Mouse (Mus musculus) forebrain, embryonic 16.5 days (tissue): ENCODE measurements around the gene Sort1. TPM values are rescaled to one million over a fixed set of nuclear protein-coding genes. Genes with fewer than 3 reads are reported as not detected.
A peak's percentile ranks its signal among the peaks of the same experiment; 100 is the strongest.

Source experiments
- ATAC-seq: fragments of 200-750 bp; cut with Nextera tagmentation; 2 replicates; pipeline ENCODE4 v1.8.0; 2017; ENCODE audit warnings: mild to moderate bottlenecking, moderate library complexity
- H3K27ac ChIP-seq: fragments of 300-500 bp; sonication (generic); 2 replicates; pipeline ENCODE4 v1.5.1; 2014; ENCODE audit warnings: low read length, control low read depth
- H3K27me3 ChIP-seq: fragments of 300-500 bp; sonication (generic); replicated peaks from 2 replicates; pipeline ENCODE4 v1.6.1; 2014; ENCODE audit warnings: low read length; ENCODE audit not compliant: control insufficient read depth, insufficient read depth
- H3K36me3 ChIP-seq: fragments of 300-500 bp; sonication (generic); 2 replicates; pipeline ENCODE4 v1.6.1; 2014; ENCODE audit not compliant: control insufficient read depth, insufficient read depth
- H3K4me1 ChIP-seq: fragments of 300-500 bp; sonication (generic); replicated peaks from 2 replicates; pipeline ENCODE4 v1.6.1; 2014; ENCODE audit warnings: low read length; ENCODE audit not compliant: control insufficient read depth, insufficient read depth
- H3K4me2 ChIP-seq: fragments of 300-500 bp; sonication (generic); 2 replicates; pipeline ENCODE4 v1.6.1; 2014; ENCODE audit warnings: mild to moderate bottlenecking, low read length, control low read depth
- H3K4me3 ChIP-seq: fragments of 300-500 bp; sonication (generic); replicated peaks from 2 replicates; pipeline ENCODE4 v1.5.1; 2014; ENCODE audit warnings: mild to moderate bottlenecking, low read length, control low read depth
- H3K9ac ChIP-seq: fragments of 300-500 bp; sonication (generic); replicated peaks from 2 replicates; pipeline ENCODE4 v1.6.1; 2014; ENCODE audit warnings: low read depth, low read length, control low read depth
- H3K9me3 ChIP-seq: fragments of 300-500 bp; sonication (generic); 2 replicates; pipeline ENCODE4 v1.6.1; 2016; ENCODE audit warnings: low read length; ENCODE audit not compliant: control insufficient read depth
- WGBS: fragments of 180-500 bp; shearing (Covaris S2); extraction: QIAGEN DNeasy Blood & Tissue Kit; methylation state at CpG from one replicate; pipeline ENCODE4 v1.1.7; 2014; 5-methylcytosine and 5-hydroxymethylcytosine counted together
- polyA plus RNA-seq: library from polyadenylated mRNA; unstranded; fragments of >200 nt; fragmentation: Nextera tagmentation; extraction: Ambion mirVana; gene quantifications from 2 replicates; pipeline ENCODE4 v1.2.1, GENCODE M21; 2015

The Sort1 gene
- polyA plus RNA-seq, 1 experiment from 2014 or later: 19.5 TPM

DNA sequence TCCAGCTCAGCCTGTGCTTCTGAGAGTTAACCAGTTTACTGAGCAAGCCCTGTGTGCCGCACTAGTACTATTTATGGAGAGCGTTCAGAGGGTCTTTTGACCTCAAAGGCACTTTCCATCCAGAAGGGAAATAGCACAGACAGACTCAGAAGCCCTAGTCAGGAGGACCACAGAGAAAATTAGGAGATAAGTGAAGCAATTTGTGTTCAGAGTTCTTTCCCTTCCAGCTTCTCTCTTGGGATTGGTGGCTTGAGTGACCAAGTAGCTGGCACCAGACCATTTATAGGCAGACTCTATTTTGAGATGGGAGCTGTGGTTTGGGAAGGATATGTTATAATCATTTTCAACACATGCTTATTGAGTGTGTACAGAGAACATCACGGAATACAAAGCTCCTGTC lies 22.5 kb downstream of the Sort1 start:
- H3K27ac ChIP-seq: no peak overlapping the region
- H3K4me1 ChIP-seq: peaks cover 23% of the 10 kb centered on the region
- peaks cover 3% of the 10 kb centered on the region for H3K36me3 ChIP-seq
- H3K9ac ChIP-seq: no peak overlapping the region
- 80% methylated on average over 3 of the region's 3 CpGs for WGBS
- no peak overlapping the region for H3K4me2 ChIP-seq
- no peaks in the 10 kb centered on the region for H3K9me3 ChIP-seq
- ATAC-seq: no peak
- H3K4me3 ChIP-seq: no peak overlapping the region
- H3K27me3 ChIP-seq: no peaks in the 10 kb centered on the region

DNA sequence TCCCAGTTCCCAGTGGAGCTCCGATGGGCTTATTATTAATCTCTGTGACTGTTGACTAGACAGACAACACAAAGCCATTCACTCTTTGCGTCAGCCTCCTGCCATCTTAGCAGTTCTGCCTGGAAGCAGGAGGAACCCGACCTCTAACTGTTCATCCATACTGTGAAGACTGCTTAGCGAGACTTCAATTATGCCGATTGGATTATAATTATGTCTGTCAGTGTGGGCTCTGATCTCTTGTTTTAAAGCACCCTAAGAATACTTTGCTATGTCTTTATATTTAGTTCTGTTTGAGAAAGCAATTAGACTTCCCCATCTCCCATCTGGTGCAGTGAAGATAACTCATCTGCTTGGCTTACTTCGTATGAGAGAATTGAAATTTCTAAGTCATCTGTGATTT lies 23.6 kb downstream of the Sort1 start:
- peak overlapping the region; percentile 53 for H3K27ac ChIP-seq
- H3K9ac ChIP-seq: no peak overlapping the region
- no peak overlapping the region for H3K4me3 ChIP-seq
- peak; percentile 50; the same call in 1 of the 2 replicates for ATAC-seq
- no peaks in the 10 kb centered on the region for H3K9me3 ChIP-seq
- no peak overlapping the region for H3K4me2 ChIP-seq
- no peaks in the 10 kb centered on the region for H3K27me3 ChIP-seq
- peaks cover 3% of the 10 kb centered on the region for H3K36me3 ChIP-seq
- WGBS: 43% methylated on average over 6 of the region's 6 CpGs
- H3K4me1 ChIP-seq: peaks cover 23% of the 10 kb centered on the region

DNA sequence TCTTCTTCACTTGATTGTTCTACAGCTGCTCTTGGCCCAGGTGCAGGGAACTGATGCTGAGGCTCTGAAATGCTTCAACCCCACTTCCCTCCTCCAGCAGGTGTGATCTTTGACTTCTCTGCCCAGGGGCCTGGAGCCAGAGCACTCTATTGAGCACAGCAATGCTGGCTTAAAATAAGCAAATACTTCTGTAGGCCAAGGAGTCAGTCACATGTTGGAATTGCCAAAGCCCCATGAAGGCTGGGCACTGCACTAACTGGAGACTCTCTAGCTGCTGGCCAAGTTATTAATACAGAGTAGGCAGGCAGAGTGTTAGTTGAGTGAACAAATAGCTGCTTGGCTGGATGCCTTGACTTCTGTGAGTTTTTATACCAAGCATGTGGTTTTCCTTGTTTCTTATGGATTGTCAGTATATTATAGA lies 27.0 kb downstream of the Sort1 start:
- H3K4me3 ChIP-seq: no peak overlapping the region
- H3K4me1 ChIP-seq: peaks cover 18% of the 10 kb centered on the region
- H3K27ac ChIP-seq: no peak overlapping the region
- no peak overlapping the region for H3K9ac ChIP-seq
- H3K4me2 ChIP-seq: no peak overlapping the region
- ATAC-seq: no peak
- H3K27me3 ChIP-seq: no peaks in the 10 kb centered on the region
- H3K36me3 ChIP-seq: peaks cover 3% of the 10 kb centered on the region; the same call in 1 of the 2 replicates
- H3K9me3 ChIP-seq: no peaks in the 10 kb centered on the region

DNA sequence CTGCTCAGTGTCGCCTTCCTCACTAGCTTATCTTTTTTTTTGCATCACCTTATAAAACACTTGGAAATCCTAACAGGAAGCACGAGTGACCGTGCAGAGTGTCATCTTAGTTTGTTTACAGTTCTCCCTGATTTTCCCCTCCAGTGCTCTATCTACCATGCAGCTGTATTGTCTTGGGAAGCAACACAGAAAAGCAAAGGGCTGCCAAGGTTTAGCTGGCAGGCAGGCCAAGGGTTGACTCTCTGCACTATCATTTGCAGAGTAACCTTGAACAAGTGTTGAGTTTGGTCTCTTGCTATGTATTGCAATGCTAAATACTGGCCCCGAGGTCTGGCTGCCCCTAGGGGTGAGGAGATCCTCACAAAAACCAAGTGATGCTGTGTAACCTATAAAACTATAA lies 27.8 kb downstream of the Sort1 start:
- no peaks in the 10 kb centered on the region for H3K27me3 ChIP-seq
- no peak overlapping the region for H3K27ac ChIP-seq
- H3K4me2 ChIP-seq: no peak overlapping the region
- no peak overlapping the region for H3K9ac ChIP-seq
- H3K36me3 ChIP-seq: peaks cover 3% of the 10 kb centered on the region; the same call in 1 of the 2 replicates
- no peak overlapping the region for H3K4me3 ChIP-seq
- WGBS: 86% methylated on average over 4 of the region's 4 CpGs
- no peaks in the 10 kb centered on the region for H3K9me3 ChIP-seq
- H3K4me1 ChIP-seq: peaks cover 14% of the 10 kb centered on the region
- ATAC-seq: no peak

DNA sequence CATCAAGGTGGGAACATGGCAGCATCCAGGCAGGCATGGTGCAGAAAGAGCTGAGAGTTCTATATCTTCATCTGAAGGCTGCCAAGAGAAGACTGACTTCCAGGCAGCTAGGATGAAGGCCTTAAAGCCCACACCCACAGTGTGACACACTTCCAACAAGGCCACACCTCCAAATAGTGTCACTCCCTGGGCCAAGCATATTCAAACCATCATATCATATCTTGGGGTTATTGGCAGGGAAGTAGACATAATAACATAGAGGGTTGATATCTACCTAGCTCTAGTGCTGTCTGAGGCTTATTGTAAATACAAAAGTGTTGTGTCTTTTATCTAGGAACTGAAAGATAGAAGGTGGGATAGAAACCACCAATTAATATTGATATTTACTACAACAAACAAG lies 28.5 kb downstream of the Sort1 start:
- no peak overlapping the region for H3K9ac ChIP-seq
- ATAC-seq: no peak
- H3K27ac ChIP-seq: no peak overlapping the region
- no peaks in the 10 kb centered on the region for H3K9me3 ChIP-seq
- peaks cover 3% of the 10 kb centered on the region; the same call in 1 of the 2 replicates for H3K36me3 ChIP-seq
- H3K4me2 ChIP-seq: no peak overlapping the region
- H3K4me1 ChIP-seq: peaks cover 9% of the 10 kb centered on the region
- no peaks in the 10 kb centered on the region for H3K27me3 ChIP-seq
- H3K4me3 ChIP-seq: no peak overlapping the region

DNA sequence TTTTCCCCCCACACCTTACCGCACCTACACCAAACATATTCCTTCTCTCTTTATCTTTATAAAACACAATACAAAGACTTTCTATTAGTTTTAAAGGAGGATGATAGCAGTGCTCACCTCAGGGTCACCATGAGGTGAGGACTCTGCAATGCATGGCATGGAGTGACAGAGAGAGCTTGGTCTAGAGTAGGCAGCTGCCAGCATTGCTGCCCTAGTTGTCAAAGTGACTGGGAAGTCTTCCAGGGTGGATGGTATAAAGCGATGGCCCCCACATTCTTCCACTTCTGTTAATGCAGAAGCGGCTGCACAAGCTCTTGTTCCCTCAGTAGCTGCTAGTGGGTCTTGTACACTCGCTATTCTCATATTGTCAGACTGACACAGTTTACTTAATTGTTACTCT lies 29.3 kb downstream of the Sort1 start:
- Histone ChIP-seq H3K27me3 (no peaks in the 10 kb centered on the region), H3K36me3 (peaks cover 3% of the 10 kb centered on the region; the same call in 1 of the 2 replicates), H3K27ac (no peak overlapping the region), H3K9ac (no peak overlapping the region), H3K4me1 (peaks cover 4% of the 10 kb centered on the region), H3K9me3 (no peaks in the 10 kb centered on the region), H3K4me2 (no peak overlapping the region), H3K4me3 (no peak overlapping the region)
- WGBS: 82% methylated on average over 4 of the region's 4 CpGs
- no peak for ATAC-seq

DNA sequence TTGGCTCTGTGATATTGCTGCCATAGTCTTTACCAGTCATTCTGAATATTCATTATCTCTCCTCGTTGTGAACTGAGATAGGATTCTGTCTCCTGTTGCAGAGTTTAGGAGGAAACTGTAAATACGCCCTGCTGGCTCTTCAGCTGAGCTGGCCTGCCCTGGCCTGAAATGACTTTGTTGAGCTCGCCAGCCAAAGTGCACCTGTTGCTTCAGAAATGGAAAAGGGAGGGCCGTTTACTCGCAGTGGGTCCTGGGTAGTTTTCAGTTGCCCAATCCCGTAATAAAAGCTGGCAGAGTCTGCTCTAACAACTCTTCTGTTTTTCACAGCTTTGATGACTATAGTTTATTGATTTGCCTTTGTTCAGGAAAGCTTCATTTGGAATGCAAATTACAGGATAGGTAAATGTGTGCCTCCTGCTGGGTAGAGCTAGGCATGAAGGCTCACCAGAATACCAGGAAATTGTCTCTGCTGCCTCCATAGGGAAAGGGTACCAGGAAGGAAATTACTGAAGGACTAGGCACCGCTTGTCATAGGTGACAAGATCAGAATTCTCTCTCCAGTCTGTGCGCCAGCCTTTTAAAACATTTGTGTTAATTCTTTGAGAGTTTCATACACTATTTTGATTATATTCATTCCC lies 30.3 kb downstream of the Sort1 start:
- H3K36me3 ChIP-seq: no peaks in the 10 kb centered on the region
- peaks cover 4% of the 10 kb centered on the region for H3K4me1 ChIP-seq
- H3K9ac ChIP-seq: no peak overlapping the region
- H3K27me3 ChIP-seq: no peaks in the 10 kb centered on the region
- no peak overlapping the region for H3K27ac ChIP-seq
- no peak overlapping the region for H3K4me3 ChIP-seq
- ATAC-seq: no peak
- WGBS: 64% methylated on average over 8 of the region's 8 CpGs
- no peak overlapping the region for H3K4me2 ChIP-seq
- no peaks in the 10 kb centered on the region for H3K9me3 ChIP-seq

DNA sequence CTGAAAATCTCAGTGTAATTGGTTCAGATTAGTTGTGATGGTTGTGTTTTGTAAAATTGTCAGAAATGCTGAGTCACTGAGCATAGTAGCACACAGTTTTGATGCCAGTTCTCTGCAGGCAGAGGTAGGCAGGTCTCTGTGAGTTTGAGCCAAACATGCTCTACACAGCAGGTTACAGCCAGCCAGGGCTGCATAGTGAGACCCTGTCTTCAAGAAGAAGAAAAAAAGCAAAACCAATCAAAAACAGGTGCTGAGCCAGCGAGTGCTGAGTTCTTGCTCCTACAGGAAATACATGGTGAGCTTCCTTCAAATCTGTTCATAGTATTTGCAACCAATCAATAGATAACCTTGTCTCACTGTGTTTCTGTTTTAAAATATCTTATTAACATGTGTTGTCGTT lies 34.6 kb downstream of the Sort1 start:
- H3K9ac ChIP-seq: no peak overlapping the region
- no peaks in the 10 kb centered on the region for H3K27me3 ChIP-seq
- H3K4me3 ChIP-seq: no peak overlapping the region
- ATAC-seq: no peak
- WGBS: 65% methylated on average over 2 of the region's 2 CpGs
- H3K36me3 ChIP-seq: no peaks in the 10 kb centered on the region
- peaks cover 6% of the 10 kb centered on the region; the same call in 1 of the 2 replicates for H3K4me1 ChIP-seq
- no peak overlapping the region for H3K4me2 ChIP-seq
- H3K27ac ChIP-seq: no peak overlapping the region
- no peaks in the 10 kb centered on the region for H3K9me3 ChIP-seq

DNA sequence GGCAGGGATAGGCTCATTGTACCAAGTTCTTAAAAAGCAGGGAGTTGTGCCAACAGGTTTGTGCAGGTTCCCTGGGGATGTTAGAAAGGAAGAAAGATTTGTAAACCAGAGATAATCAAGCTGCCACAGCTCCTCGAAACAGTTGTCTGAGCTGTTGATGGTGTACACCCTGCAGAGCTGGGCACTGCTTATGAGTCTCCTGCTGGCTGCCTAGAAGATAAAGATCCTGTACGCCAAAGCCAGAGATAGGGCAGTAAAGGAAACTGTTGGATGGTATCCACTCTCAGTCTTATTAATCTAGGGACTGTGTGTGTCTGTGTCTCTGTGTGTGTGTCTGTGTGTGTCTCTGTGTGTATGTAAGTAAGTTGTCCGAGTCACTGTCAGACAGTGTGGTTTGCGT lies 37.8 kb downstream of the Sort1 start:
- no peak overlapping the region for H3K27ac ChIP-seq
- no peak for ATAC-seq
- peaks cover 7% of the 10 kb centered on the region for H3K36me3 ChIP-seq
- peaks cover 3% of the 10 kb centered on the region; the same call in 1 of the 2 replicates for H3K9me3 ChIP-seq
- peaks cover 9% of the 10 kb centered on the region for H3K4me1 ChIP-seq
- no peak overlapping the region for H3K4me3 ChIP-seq
- no peak overlapping the region for H3K4me2 ChIP-seq
- WGBS: 67% methylated on average over 4 of the region's 4 CpGs
- no peak overlapping the region for H3K9ac ChIP-seq
- H3K27me3 ChIP-seq: no peaks in the 10 kb centered on the region

DNA sequence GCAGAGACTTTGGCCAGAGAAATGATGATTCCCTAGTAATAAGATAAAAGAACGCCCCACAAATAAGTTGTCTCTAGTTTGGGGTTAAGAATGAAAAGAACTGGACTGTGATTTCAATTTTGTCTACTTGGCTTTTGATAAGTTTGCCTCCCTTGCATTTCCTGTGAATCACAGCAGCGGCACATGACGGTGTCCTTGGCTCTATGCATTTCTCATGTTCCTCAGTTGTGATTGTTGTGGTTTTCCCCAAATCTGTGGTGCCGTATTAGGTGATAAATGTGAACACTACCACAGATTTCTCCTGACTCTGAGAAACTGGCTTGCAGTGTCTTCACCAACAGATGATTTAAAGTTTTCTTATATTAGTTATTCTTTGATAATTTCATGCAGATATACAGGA lies 38.3 kb downstream of the Sort1 start:
- H3K36me3 ChIP-seq: peaks cover 7% of the 10 kb centered on the region
- 79% methylated on average over 4 of the region's 4 CpGs for WGBS
- H3K9me3 ChIP-seq: peaks cover 3% of the 10 kb centered on the region; the same call in 1 of the 2 replicates
- no peak overlapping the region for H3K27ac ChIP-seq
- no peak for ATAC-seq
- H3K4me3 ChIP-seq: no peak overlapping the region
- H3K9ac ChIP-seq: no peak overlapping the region
- H3K4me2 ChIP-seq: no peak overlapping the region
- H3K4me1 ChIP-seq: peaks cover 14% of the 10 kb centered on the region
- no peaks in the 10 kb centered on the region for H3K27me3 ChIP-seq
